Mouse (Mus musculus): ENCODE data around the gene Slc36a4. TPM values are rescaled to one million over a fixed set of nuclear protein-coding genes. Genes with fewer than 3 reads are reported as not detected.

Slc36a4 gene
- polyA plus RNA-seq, 1 experiment, result 9.8 TPM

Other genes starting within 250 kb of the Slc36a4 start
- gene Smco4, start 216.3 kb upstream of the Slc36a4 start, polyA plus RNA-seq (2012; rRNA removed), result 14.6 and 16.8 TPM in 2 replicates
- gene Deup1, start 81.8 kb upstream of the Slc36a4 start, polyA plus RNA-seq (2012; rRNA removed), result 0.15 and 0.24 TPM in 2 replicates
- gene Mtnr1b, start 164.8 kb downstream of the Slc36a4 start, polyA plus RNA-seq (2012; rRNA removed), result not detected in 2 replicates

Measured in urinary bladder, adult 2 months (tissue).